Mouse (Mus musculus): ENCODE measurements around the gene Ltf.

The Ltf gene

DNA sequence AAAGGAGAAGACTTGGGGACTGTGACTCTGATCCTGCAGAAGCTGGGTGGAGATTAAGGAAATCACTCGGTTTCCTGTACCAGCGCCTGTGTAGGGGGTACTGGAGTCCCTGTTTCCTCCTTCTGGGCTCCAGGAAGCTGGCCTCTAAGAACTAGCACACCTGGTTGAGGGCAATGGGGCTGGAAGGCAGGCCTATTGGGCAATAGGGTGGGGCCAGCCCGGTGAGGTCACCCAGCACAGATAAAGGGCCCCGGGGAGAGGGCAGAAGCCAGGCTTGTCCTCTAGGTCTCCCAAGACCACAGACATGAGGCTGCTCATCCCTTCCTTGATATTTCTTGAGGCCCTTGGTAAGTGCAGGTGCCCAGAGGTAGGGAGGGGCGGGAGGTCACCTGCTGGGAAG lies at the start of gene Ltf:
TSS of gene Ltf (plus strand) at position 250 of the 400 bp plus-strand sequence.
- in situ Hi-C loops (cut with MboI; ENCODE audit: low pct_unique_long_range_greater_than_20kb in 1 of 2, low sequenced_read_pairs in 2 of 2, unreplicated experiment in 1 of 2), result no loop called here

DNA sequence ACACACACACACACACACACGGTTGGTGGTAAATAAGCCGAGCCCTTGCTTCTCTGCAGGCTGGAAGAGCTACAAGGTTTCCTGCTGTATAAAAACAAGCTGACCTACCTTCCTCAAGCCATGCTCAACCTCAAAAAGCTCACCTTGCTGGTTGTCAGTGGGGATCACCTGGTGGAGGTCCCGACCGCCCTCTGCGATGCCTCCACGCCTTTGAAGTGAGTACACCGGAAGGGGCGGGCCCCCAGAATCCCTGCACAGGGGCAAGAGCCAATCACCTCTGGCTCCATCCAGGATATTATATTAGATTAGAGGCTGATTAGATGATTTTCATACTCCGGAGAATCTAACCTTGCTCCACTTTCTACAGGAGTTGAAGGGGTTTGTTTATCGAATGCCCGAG lies 39.7 kb upstream of the Ltf start:
- in situ Hi-C loops (cut with MboI; ENCODE audit: low pct_unique_long_range_greater_than_20kb in 1 of 2, low sequenced_read_pairs in 2 of 2, unreplicated experiment in 1 of 2), result no loop called here

DNA sequence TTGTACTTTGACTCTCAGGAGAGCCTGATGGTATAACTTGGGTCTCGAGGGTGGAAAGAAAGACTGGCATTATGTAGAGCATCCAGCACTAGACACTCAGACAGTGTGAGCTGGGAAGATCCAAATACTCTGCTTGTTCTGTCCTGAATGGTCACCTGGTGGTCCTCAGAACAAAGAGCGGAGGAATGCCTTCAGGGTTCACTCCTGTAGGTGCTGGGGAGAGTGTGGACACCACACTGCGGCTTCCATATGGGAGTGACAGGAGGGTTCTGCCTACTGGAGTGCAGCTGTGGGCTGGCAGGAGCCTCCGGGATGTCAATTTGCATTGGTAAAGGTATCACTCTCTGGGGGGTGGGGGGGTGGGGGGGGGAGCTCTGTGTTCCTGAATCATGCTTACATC lies 36.7 kb upstream of the Ltf start:
- in situ Hi-C loops (cut with MboI; ENCODE audit: low pct_unique_long_range_greater_than_20kb in 1 of 2, low sequenced_read_pairs in 2 of 2, unreplicated experiment in 1 of 2), result no loop called here

DNA sequence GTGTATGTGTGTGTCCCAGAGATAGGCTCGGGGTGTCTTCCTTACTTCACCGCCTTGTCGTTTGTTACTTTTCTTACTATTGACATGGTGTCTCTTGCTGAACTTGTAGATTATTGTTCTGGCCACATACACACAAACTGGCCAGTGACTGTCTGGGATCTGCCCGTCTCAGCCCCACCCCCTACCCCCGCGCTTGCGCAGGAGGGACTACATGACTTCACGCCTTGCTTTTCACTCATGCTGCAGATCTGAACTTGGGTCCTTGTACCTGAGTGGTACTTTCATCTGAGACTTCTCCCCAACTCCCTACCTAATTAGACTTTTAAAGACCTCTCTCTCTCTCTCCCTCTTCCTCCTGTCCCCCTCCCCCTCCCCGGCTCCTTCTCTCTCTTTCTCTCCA lies 35.0 kb upstream of the Ltf start:
- in situ Hi-C loops (cut with MboI; ENCODE audit: low pct_unique_long_range_greater_than_20kb in 1 of 2, low sequenced_read_pairs in 2 of 2, unreplicated experiment in 1 of 2), result no loop called here

DNA sequence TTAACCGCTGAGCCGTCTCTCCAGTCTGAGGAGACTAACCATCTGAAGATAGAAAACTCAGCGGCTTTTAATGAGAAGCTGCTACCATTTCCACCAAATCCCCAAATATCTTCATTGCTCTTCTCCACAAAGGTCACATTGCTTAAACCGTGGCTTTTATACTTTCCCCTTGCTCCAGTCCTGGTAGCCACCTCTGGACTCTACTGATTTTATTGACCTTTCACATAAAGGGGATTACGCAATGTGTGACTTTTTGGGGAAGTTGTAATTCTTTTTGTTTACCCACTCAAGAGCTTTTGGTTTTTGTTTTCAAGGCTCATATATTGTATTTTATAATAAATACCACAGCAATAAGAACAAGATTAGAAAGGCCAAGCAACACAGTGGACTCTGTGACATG lies 33.5 kb upstream of the Ltf start:
- in situ Hi-C loops (cut with MboI; ENCODE audit: low pct_unique_long_range_greater_than_20kb in 1 of 2, low sequenced_read_pairs in 2 of 2, unreplicated experiment in 1 of 2), result no loop called here

DNA sequence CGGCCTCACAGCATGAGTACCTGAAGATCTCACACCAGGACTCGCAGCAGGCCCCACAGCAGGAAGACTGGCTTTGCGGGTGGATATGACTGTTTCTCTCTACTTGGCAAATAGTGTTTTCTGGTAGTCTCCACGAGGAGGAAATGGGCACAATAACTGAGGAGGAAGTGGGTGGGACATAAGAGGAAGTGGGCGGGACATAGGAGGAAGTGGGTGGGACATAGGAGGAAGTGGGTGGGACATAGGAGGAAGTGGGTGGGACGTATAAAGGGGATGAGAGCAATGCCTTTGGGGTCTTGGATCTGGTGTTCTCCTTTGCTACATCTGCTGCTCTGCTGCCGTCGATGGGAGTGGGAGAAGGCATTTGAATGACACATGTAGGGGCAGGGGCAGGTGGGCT lies 33.1 kb upstream of the Ltf start:
- in situ Hi-C loops (cut with MboI; ENCODE audit: low pct_unique_long_range_greater_than_20kb in 1 of 2, low sequenced_read_pairs in 2 of 2, unreplicated experiment in 1 of 2), result no loop called here

DNA sequence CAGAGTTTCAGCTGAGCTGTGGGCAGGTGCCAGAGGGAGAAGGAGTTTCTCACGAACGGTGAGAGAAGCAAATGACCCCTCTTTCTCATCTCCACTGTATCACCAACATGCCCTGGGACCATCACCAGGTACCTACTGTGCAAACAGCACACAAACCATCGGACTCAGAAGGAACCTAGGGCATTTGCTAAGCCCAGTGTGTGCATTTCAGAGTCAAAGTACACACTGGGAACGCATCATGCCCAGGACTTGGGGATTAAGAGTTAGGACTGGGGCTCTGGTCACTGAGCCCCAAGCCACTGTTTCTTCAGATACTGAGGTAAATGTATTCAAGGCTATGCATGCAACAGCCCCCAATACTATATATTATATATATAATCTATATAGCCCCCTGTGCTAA lies 31.7 kb upstream of the Ltf start:
- in situ Hi-C loops (cut with MboI; ENCODE audit: low pct_unique_long_range_greater_than_20kb in 1 of 2, low sequenced_read_pairs in 2 of 2, unreplicated experiment in 1 of 2), result no loop called here

DNA sequence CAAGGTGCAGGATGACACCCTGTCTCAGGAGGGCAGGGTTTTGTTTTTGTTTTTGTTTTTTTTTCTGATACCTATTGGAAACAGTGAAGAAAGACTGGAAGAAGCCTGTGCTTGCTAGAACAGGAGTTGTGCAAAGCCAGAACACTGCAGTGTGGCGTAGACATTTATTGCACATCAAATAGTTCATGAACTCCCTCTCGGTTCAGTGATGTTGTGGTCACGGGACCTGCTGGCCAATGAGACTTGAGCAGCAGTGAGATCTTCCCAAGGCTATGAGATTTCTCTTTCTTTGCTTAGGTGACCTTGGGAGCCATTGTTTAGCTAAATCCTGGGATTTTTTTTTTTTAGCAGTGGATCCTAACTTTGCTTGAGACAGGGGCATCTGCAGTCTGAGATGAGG lies 31.0 kb upstream of the Ltf start:
- in situ Hi-C loops (cut with MboI; ENCODE audit: low pct_unique_long_range_greater_than_20kb in 1 of 2, low sequenced_read_pairs in 2 of 2, unreplicated experiment in 1 of 2), result no loop called here

DNA sequence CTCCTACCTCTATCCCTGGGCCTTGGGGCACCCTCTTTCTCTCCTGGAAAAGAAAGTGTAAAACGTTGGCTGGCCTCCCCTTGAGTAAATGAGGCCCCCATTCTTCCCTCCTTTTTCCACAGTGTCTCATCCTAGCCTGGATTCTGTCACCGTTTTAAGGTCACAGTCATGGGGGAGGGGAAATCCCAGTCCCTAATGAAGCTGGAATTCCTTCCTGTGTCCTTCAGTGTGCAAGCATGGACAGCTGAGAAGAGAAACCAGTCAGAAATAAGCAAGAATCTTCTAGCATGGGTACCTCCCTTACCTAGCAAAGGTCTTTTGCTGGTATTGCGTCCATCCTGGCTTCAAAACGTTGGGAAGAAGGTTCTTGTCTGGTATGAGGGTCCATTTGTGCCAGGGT lies 29.9 kb upstream of the Ltf start:
- in situ Hi-C loops (cut with MboI; ENCODE audit: low pct_unique_long_range_greater_than_20kb in 1 of 2, low sequenced_read_pairs in 2 of 2, unreplicated experiment in 1 of 2), result no loop called here

DNA sequence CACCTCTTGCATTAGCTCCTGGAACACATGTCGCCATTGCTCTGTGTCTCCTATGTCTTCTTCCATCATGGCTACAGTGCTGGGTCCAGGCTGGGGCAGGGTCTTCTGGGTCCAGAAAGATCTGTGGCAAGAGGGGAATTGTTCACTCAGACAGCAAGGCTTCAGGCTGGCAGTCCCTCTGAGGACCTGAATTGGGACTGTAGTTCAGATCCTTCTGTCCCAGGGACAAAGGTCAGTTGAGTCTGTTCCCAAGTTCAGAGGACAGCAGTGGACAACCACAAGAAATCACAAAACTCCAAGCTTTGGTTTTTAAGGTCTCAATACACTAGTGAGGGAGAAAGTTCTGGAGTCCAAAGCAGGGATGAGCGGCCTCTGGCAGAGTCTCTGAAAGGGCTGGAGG lies 29.5 kb upstream of the Ltf start:
- in situ Hi-C loops (cut with MboI; ENCODE audit: low pct_unique_long_range_greater_than_20kb in 1 of 2, low sequenced_read_pairs in 2 of 2, unreplicated experiment in 1 of 2), result no loop called here

DNA sequence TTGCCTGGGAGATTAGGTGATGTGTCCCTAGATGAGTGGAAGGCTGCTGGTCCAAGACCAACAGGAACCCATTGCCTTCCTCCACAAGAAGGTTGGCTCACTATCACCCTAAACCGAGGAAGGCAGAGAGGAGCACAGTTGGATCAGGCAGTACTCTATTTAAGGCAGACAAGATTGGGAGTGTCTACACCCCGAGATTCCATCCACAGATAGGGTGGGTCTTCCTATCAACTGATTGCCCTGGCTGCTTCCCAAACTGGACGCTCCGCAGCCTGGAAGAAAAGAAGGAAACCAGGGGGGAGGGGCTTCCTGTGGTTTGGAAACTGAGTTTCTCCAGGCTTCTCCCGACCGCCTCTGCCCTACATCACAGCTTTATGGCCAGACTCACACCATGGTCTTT lies 28.9 kb upstream of the Ltf start, which contains the start of gene Rtp3:
TSS of gene Rtp3 (minus strand) at position 380 of the 400 bp plus-strand sequence.
- in situ Hi-C loops (cut with MboI; ENCODE audit: low pct_unique_long_range_greater_than_20kb in 1 of 2, low sequenced_read_pairs in 2 of 2, unreplicated experiment in 1 of 2), result no loop called here

DNA sequence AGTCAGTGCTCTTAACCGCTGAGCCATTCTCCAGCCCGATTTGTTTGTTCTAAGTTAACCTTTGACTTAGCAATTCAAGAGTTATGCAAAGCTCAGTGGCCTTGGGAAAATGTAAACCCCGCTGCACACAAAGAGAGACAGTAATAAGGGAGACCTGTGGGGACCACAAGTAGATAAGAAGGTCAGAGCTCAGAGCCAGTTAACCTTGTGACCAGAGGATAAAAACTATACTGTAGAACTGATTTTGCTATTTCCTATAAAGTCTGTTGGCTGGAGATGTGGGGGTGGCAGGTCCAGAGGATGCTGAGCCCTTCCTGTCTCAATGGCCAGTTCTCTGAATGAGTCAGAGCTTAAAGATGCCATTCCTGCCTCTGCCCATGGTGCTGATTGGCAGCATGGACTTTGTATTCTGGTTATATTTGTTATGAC lies 25.8 kb upstream of the Ltf start:
- in situ Hi-C loops (cut with MboI; ENCODE audit: low pct_unique_long_range_greater_than_20kb in 1 of 2, low sequenced_read_pairs in 2 of 2, unreplicated experiment in 1 of 2), result no loop called here

DNA sequence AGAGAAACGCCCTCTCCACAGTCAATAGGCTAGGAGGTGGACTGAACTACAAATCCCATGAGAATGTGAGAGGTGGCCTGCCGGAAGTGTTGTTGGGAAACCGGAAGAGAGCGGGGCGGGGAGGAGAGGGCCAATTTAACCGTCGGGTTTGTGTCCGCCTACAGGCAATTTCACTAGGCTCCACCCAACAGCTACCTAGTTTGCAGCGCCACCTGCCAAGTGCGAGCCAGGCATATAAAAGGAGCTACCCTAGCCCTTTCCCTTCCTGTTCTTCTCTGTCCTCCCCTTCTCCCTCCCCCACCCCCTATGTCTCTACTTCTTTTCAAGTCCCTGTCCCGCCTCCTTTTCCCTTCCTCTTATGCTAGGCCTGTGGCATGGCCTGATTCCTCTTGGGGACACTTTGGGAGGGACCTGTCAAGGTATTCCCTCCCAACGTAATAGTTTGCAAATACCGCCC lies 24.3 kb upstream of the Ltf start:
- in situ Hi-C loops (cut with MboI; ENCODE audit: low pct_unique_long_range_greater_than_20kb in 1 of 2, low sequenced_read_pairs in 2 of 2, unreplicated experiment in 1 of 2), result no loop called here

DNA sequence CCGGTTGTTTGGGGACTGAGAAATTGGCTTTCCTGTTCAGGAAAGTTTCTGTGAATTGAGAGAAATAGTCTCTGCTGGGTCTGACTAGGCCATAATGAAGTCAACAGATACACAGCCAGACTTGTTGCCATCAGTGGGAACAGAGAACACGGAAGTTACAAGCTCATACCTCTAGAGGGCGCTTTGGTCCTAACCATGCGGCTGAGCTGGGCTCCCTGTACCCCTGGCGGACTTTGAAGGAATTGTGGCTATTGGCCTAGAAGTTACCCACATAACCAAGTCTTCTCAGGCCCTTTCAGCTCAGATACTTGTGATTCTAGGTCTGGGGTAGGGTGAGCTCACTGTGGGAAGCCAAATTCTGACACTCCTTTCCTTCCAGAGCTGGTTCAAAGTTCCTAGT lies 21.8 kb upstream of the Ltf start:
- in situ Hi-C loops (cut with MboI; ENCODE audit: low pct_unique_long_range_greater_than_20kb in 1 of 2, low sequenced_read_pairs in 2 of 2, unreplicated experiment in 1 of 2), result no loop called here

DNA sequence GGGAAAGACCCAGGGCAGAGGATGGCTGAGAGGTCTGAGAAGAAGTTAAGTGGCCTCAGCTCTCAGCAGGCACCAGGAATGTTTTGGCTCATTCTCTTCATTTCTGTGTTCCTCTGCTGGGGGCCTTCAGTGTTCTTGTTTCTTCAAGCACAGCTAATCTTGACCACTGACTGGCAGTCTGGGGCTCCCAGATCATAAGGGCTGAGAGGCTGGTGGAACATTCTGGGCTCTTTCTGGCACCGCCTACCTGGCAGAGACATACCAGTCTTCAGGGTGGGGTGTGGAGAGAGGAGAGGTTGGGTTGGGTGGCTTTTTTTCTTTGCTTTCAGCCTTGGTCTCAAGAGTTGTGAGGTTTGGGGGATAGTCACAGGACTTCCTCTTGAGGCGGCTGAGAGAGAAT lies 20.0 kb upstream of the Ltf start:
- in situ Hi-C loops (cut with MboI; ENCODE audit: low pct_unique_long_range_greater_than_20kb in 1 of 2, low sequenced_read_pairs in 2 of 2, unreplicated experiment in 1 of 2), result no loop called here

DNA sequence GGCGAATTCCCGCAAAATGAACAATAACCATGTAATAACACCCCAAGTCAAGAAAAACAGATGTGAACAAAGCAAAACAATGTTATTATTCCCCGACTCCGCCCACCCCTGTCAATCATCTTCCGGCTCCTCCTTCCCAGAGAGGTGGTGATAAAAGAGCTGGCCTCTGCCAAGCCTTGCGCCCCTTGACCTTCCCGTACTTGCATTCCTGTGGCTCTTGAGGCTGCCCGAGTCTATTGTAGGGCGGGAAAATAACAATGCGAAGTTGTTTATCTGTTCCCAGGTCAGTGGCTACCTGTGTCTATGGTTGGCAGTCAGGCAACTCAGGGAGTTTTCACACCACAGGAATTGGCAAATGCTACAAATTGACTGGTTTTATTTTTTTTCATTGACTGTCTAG lies 19.2 kb upstream of the Ltf start:
- in situ Hi-C loops (cut with MboI; ENCODE audit: low pct_unique_long_range_greater_than_20kb in 1 of 2, low sequenced_read_pairs in 2 of 2, unreplicated experiment in 1 of 2), result no loop called here

DNA sequence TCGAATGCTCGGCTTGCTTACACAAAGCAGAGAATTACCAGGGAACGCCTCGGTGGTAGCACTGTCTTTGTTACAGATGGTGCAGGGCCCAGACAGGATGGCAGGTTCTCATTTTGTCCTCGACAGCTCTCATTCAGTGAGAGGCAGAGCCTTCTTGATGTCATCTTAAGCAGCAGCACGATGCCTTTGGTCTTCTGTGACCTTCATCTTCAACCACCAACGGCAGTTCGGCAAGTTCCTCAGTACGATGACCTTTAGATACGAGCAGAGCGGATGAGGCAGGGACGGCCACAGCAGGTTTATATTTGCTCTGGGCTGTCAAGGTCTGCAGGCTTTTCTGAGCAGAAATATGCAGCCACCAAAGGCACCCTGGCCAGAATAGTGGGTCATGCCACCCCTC lies 17.4 kb upstream of the Ltf start:
- in situ Hi-C loops (cut with MboI; ENCODE audit: low pct_unique_long_range_greater_than_20kb in 1 of 2, low sequenced_read_pairs in 2 of 2, unreplicated experiment in 1 of 2), result no loop called here

DNA sequence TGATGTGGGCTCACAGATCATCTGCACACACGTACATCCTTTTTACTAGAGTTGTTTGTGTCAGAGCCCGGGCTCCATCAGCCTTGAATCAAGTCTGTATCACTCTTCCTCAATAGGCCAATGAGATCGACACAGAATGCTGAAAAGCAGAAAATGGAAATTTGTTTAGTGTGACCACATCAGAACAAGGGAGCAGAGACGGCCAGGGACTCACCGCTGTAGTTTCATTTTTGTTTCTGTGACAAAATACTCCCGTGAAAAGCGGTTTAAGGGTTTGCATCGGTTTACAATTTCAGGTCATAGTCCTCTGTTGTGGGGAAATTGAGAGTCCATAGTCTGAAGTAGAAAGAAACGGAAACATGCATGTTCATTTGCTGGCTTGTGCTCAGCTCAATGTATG lies 15.8 kb upstream of the Ltf start:
- in situ Hi-C loops (cut with MboI; ENCODE audit: low pct_unique_long_range_greater_than_20kb in 1 of 2, low sequenced_read_pairs in 2 of 2, unreplicated experiment in 1 of 2), result no loop called here

DNA sequence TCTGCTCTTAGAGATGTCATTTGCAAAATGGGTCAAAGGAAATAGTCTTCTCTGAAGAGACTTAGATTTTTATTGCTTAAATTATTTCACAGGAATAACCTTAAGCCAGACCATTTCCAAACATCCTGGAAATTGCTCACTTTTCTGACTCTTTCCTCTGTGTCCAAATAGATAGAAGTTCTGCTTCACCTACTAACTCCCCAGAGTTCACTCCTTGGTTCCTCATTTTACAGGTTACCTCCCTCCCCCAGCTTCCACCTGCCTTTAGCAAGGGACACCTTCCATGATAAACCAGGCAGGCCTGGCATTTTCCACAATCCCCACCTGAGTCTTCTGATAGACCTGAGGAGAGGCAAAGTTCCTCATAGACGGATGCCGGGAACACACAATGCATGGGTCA lies 12.5 kb upstream of the Ltf start:
- in situ Hi-C loops (cut with MboI; ENCODE audit: low pct_unique_long_range_greater_than_20kb in 1 of 2, low sequenced_read_pairs in 2 of 2, unreplicated experiment in 1 of 2), result no loop called here

DNA sequence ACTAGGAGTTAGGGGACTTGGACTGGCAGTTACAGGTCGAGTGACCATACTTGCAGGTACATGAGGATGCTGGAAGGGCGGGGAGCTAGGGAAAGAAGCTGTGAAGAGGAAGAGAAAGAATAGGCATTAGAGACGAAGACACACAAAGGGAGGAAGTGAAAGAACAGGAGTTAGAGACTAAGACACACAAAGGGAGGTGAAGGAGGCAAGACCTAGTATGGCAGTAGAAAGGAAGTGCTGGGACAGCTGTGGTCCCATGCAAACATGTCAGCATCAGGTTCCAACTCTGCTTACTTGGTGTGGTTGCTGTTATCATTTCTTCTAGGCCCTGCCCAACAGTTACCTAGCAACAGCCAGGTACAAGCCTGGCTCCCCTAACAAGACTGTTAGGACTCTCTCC lies 9.3 kb upstream of the Ltf start:
- in situ Hi-C loops (cut with MboI; ENCODE audit: low pct_unique_long_range_greater_than_20kb in 1 of 2, low sequenced_read_pairs in 2 of 2, unreplicated experiment in 1 of 2), result no loop called here

DNA sequence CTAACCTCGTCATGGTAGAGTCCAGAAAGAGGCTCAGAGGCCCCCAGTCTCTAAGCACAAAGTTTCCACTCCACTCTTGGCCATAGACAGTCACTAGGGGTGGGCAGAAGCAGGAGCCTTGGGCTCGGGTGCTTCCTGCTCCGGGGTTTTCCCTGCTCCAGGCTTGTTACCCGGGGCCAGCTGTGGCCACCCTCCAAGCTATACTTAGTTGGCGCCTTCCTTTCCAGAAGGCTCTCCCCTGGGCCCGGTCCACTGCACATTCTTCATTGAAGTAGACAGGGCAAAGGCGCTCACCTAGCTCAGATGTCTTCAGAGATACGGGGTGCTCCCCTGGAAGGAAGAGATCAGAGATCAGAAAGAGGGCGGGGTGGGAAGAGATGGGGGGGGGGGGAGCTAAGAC lies 7.5 kb upstream of the Ltf start:
- in situ Hi-C loops (cut with MboI; ENCODE audit: low pct_unique_long_range_greater_than_20kb in 1 of 2, low sequenced_read_pairs in 2 of 2, unreplicated experiment in 1 of 2), result no loop called here

Measured in mouse embryonic stem cell (cell line).